Mouse (Mus musculus) small intestine, adult 2 months (tissue): Measurements from ENCODE around the gene Polg.

ENCODE experiments used
- CTCF ChIP-seq: fragments of 200-500 bp; IDR thresholded peaks from 2 replicates; pipeline ENCODE4 v1.5.1; 2012; ENCODE audit warnings: low read depth, mild to moderate bottlenecking, control low read depth, inconsistent platforms, low read length, moderate library complexity, mixed read lengths; ENCODE audit not compliant: insufficient replicate concordance, insufficient read length; ENCODE audit errors: extremely low read depth
- POLR2A ChIP-seq: fragments of 200-500 bp; IDR thresholded peaks from 2 replicates; pipeline ENCODE4 v1.6.1; 2012; ENCODE audit warnings: low read depth, mild to moderate bottlenecking, control low read depth, inconsistent platforms, low read length, moderate library complexity

DNA sequence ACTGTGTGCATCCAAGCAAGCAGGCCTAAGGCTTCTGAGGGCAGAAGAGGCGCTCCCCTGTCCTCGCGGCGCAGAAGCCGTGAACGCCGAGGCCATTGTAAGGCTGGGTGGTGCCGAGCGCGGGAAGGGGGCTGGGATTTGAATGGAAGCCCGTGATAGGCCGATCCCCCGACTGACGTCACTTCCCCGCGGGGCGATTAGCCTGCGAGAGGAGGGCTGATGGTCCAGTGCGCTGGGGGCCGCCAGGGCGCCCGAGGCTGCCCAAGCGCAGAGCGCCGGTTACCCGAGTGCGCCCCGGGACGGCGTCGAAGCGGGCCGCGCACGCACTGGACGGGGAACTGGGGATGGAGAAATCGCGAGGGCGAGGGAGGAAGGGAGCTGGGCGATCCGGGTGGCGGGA lies 38.6 kb upstream of the Polg start:
- TF ChIP-seq CTCF (no peak), POLR2A (no peak)
